Mouse (Mus musculus) gastrocnemius, adult 8-10 months (tissue): ENCODE data around the gene Gm45717. TPM values are rescaled to one million over a fixed set of nuclear protein-coding genes. Genes with fewer than 3 reads are reported as not detected.
A peak's percentile ranks its signal among the peaks of the same experiment; 100 is the strongest.

Source experiments
- DNase-seq, 2 experiments: peaks; one replicate each; pipeline ENCODE4 v3.0.0; 2022; ENCODE audit warnings: low spot score in 2 of 2
- total RNA-seq, 4 experiments: library from RNA; stranded (reverse); gene quantifications; 2 replicates each; pipeline ENCODE4 v1.2.4; 2022

Gm45717 gene
- total RNA-seq, 4 experiments from 2014 or later = not detected

- DNase-seq = no peak
These were observed 48.0 kb downstream of the Gm45717 start for GRCm38 (mm10) chr7:140907697-140908096.

- DNase-seq = no peak
These were observed 48.6 kb downstream of the Gm45717 start for GRCm38 (mm10) chr7:140907131-140907530.

- no peak for DNase-seq
These were observed 50.1 kb downstream of the Gm45717 start for GRCm38 (mm10) chr7:140905642-140906081.

- DNase-seq = peak; percentile 70 to 75
These were observed 52.5 kb downstream of the Gm45717 start for GRCm38 (mm10) chr7:140903212-140903611.

- DNase-seq = peak; percentile 59 to 71
These were observed 53.5 kb downstream of the Gm45717 start for GRCm38 (mm10) chr7:140902036-140902875.

GRCm38 (mm10) chr7:140900220-140900619 lies 55.5 kb downstream of the Gm45717 start, which contains the start of gene Cox8b:
Gene Cox8b, minus strand, starts transcription at chr7:140900446.
- DNase-seq = peak; percentile 54 to 77

Other genes starting within 250 kb of the Gm45717 start
- gene Cyp2e1, start 192.2 kb downstream of the Gm45717 start, total RNA-seq = 10 to 100 TPM in 2 of 4 experiments, 1 to 10 TPM in 2; 1.8 to 29.0 (median 8.8) TPM
- gene Syce1, start 168.1 kb downstream of the Gm45717 start, total RNA-seq = not detected
- gene Zfp941, start 133.8 kb downstream of the Gm45717 start, total RNA-seq = under 1 TPM in 1 of 4 experiments, not detected in 3; 0.11 TPM
- not detected for gene Urah, start 120.9 kb downstream of the Gm45717 start, total RNA-seq
- gene Scgb1c1, start 110.4 kb downstream of the Gm45717 start, total RNA-seq = not detected
- gene Odf3, start 108.1 kb downstream of the Gm45717 start, total RNA-seq = not detected
- gene Gm45785, start 99.6 kb downstream of the Gm45717 start, total RNA-seq = not detected
- 10 to 100 TPM; 11.8 to 13.5 (median 13.1) TPM for gene Ric8a, start 99.0 kb downstream of the Gm45717 start, total RNA-seq
- gene Bet1l, start 98.4 kb downstream of the Gm45717 start, total RNA-seq = 1 to 10 TPM; 6.5 to 7.7 (median 6.8) TPM
- gene Psmd13, start 74.0 kb downstream of the Gm45717 start, total RNA-seq = 10 to 100 TPM; 85.3 to 96.3 (median 89.9) TPM
- 10 to 100 TPM; 18.7 to 23.2 (median 22.2) TPM for gene Sirt3, start 73.6 kb downstream of the Gm45717 start, total RNA-seq
- 1,000 to 10,000 TPM; 1,780 to 2,019 (median 1,893) TPM for gene Cox8b, start 55.5 kb downstream of the Gm45717 start, total RNA-seq
- under 1 TPM in 1 of 4 experiments, not detected in 3; 0.08 TPM for gene Nlrp6, start 35.0 kb downstream of the Gm45717 start, total RNA-seq
- 1 to 10 TPM; 1.4 to 2.8 (median 2.2) TPM for gene Pgghg, start 14.5 kb downstream of the Gm45717 start, total RNA-seq
- gene Ifitm5, start 5.6 kb downstream of the Gm45717 start, total RNA-seq = under 1 TPM in 2 of 4 experiments, not detected in 2; 0.34 to 0.53 TPM
- 10 to 100 TPM; 25.1 to 51.9 (median 30.1) TPM for gene Ifitm2, start 50 bp upstream of the Gm45717 start, total RNA-seq
- under 1 TPM; 0.34 to 0.99 (median 0.77) TPM for gene Ifitm1, start 11.3 kb upstream of the Gm45717 start, total RNA-seq
- gene Ifitm3, start 54.8 kb upstream of the Gm45717 start, total RNA-seq = 10 to 100 TPM; 20.8 to 38.8 (median 27.1) TPM
- gene Ifitm6, start 62.0 kb upstream of the Gm45717 start, total RNA-seq = not detected
- not detected for gene Gm17387, start 73.2 kb upstream of the Gm45717 start, total RNA-seq
- under 1 TPM in 2 of 4 experiments, not detected in 2; 0.20 to 0.59 TPM for gene B4galnt4, start 105.2 kb upstream of the Gm45717 start, total RNA-seq
- not detected for gene Pkp3, start 122.3 kb upstream of the Gm45717 start, total RNA-seq
- gene Sigirr, start 144.6 kb upstream of the Gm45717 start, total RNA-seq = 1 to 10 TPM; 1.4 to 1.6 (median 1.5) TPM
- gene Ano9, start 161.9 kb upstream of the Gm45717 start, total RNA-seq = not detected
- 10 to 100 TPM; 18.6 to 26.4 (median 22.0) TPM for gene Ptdss2, start 166.4 kb upstream of the Gm45717 start, total RNA-seq
- gene Rnh1, start 216.9 kb upstream of the Gm45717 start, total RNA-seq = 10 to 100 TPM; 51.3 to 63.6 (median 53.6) TPM
- 100 to 1,000 TPM; 112 to 158 (median 132) TPM for gene Hras, start 238.1 kb upstream of the Gm45717 start, total RNA-seq
- 1 to 10 TPM; 1.4 to 2.5 (median 2.0) TPM for gene Lrrc56, start 238.2 kb upstream of the Gm45717 start, total RNA-seq